In genomic region chr3:90617586-90617985, GRCm38 (mm10) we compare ENCODE assay signal across 20 mouse cellular contexts. TPM values are rescaled to one million over a fixed set of nuclear protein-coding genes. Genes with fewer than 3 reads are reported as not detected.
DNase-seq lines count a peak whose midpoint lies in the region; ATAC-seq and TF ChIP-seq lines count a peak whose summit lies in the region.
"Had no signal": no experiment of that assay in that cellular context is flagged by ENCODE, and none has a peak within 500 bp of the region (broad histone marks: within the 10 kb centered on the region; RNA-seq: fewer than 3 reads in every experiment).

No protein-coding gene starts in this region.

- no peaks in the 10 kb centered on the region for H3K36me3 ChIP-seq in kidney, postnatal 0 days (ENCODE audit: insufficient read depth, low read length)
- H3K36me3 ChIP-seq in ES-Bruce4 (ENCODE audit: control insufficient read depth, insufficient read depth, low read length, poor library complexity, severe bottlenecking): no peaks in the 10 kb centered on the region
- H3K36me3 ChIP-seq: forebrain, embryonic 15.5 days; heart, embryonic 15.5 days; hindbrain, embryonic 13.5 days; neural tube, embryonic 13.5 days had no signal

- H3K27ac ChIP-seq in kidney, postnatal 0 days: no peak overlapping the region
- no peak overlapping the region for H3K27ac ChIP-seq in ES-Bruce4 (ENCODE audit: insufficient read depth, low read length)
- H3K27ac ChIP-seq: forebrain, embryonic 15.5 days; heart, embryonic 15.5 days; hindbrain, embryonic 13.5 days; neural tube, embryonic 13.5 days had no signal

- WGBS in kidney, postnatal 0 days: 10% methylated on average over 1 of the region's 1 CpGs

- no peaks in the 10 kb centered on the region for H3K27me3 ChIP-seq in kidney, postnatal 0 days (ENCODE audit: insufficient read depth, low read length)
- H3K27me3 ChIP-seq in ES-Bruce4 (ENCODE audit: control insufficient read depth, insufficient read depth, low read length, poor library complexity, severe bottlenecking): no peaks in the 10 kb centered on the region
- H3K27me3 ChIP-seq: forebrain, embryonic 15.5 days; heart, embryonic 15.5 days; Patski had no signal

- TF ChIP-seq EP300 in ES-Bruce4 (IDR thresholded peaks at IDR 0.05; ENCODE audit: insufficient read depth, low read depth, low read length): no peak

- no peak overlapping the region for H3K4me3 ChIP-seq in kidney, postnatal 0 days (replicated peaks; ENCODE audit: low read depth, low read length)
- no peak overlapping the region for H3K4me3 ChIP-seq in ES-Bruce4 (ENCODE audit: low read depth, low read length)
- H3K4me3 ChIP-seq: forebrain, embryonic 15.5 days; heart, embryonic 15.5 days; hindbrain, embryonic 13.5 days; neural tube, embryonic 13.5 days had no signal

- no peak for TF ChIP-seq POLR2A in ES-Bruce4 (IDR thresholded peaks at IDR 0.05; ENCODE audit: insufficient read depth, low read length)

- peak; percentile 42; the same call in 1 of the 2 replicates for TF ChIP-seq CTCF in kidney, postnatal 0 days (IDR thresholded peaks at IDR 0.05; ENCODE audit: low read depth)
- peak; percentile 39 for TF ChIP-seq CTCF in ES-Bruce4 (IDR thresholded peaks at IDR 0.05; ENCODE audit: low read depth, low read length)

- no peak for ATAC-seq in kidney, postnatal 0 days (replicated peaks; ENCODE audit: low FRiP score, low read depth)
- ATAC-seq: forebrain, embryonic 15.5 days; Patski had no signal

- no peak for DNase-seq in kidney, postnatal 0 days (ENCODE audit: low spot score)
- DNase-seq in kidney, adult 8-10 months: no peak
- DNase-seq in A20 (ENCODE audit: low read depth, low spot score): peak; percentile 48
- peak; percentile 67 for DNase-seq in induced T-regulatory cell, adult 2 months (ENCODE audit: low read depth)
- no peak for DNase-seq in cerebellum, postnatal 36 days
- no peak for DNase-seq in adrenal gland, adult (ENCODE audit: inconsistent age in 2 of 2, low spot score in 1 of 2)
- DNase-seq: adrenal gland, postnatal 10 days; gastrocnemius, postnatal 10 days; lung, postnatal 14 days; midbrain, embryonic 14.5 days; right cerebral cortex, adult 18-20 months; thymus, postnatal 14 days had no signal

- no peak overlapping the region for H3K9ac ChIP-seq in kidney, postnatal 0 days (ENCODE audit: low read depth, low read length)
- H3K9ac ChIP-seq in ES-Bruce4 (ENCODE audit: low read depth, poor library complexity, severe bottlenecking): no peak overlapping the region
- H3K9ac ChIP-seq: forebrain, embryonic 15.5 days; heart, embryonic 15.5 days; hindbrain, embryonic 13.5 days; neural tube, embryonic 13.5 days had no signal

- peaks cover 5% of the 10 kb centered on the region for H3K4me1 ChIP-seq in kidney, postnatal 0 days (replicated peaks; ENCODE audit: insufficient read depth, low read length)
- peaks cover 2% of the 10 kb centered on the region for H3K4me1 ChIP-seq in ES-Bruce4 (ENCODE audit: control insufficient read depth, insufficient read depth, low read length)

- H3K4me2 ChIP-seq in kidney, postnatal 0 days (ENCODE audit: low read length): no peak overlapping the region
- H3K4me2 ChIP-seq: forebrain, embryonic 15.5 days; heart, embryonic 15.5 days; hindbrain, embryonic 13.5 days; neural tube, embryonic 13.5 days had no signal

- H3K9me3 ChIP-seq in kidney, postnatal 0 days (replicated peaks; ENCODE audit: low read length): no peaks in the 10 kb centered on the region
- no peaks in the 10 kb centered on the region for H3K9me3 ChIP-seq in ES-Bruce4 (replicated peaks; ENCODE audit: control insufficient read depth, insufficient read depth, low read length, poor library complexity, severe bottlenecking)
- H3K9me3 ChIP-seq: forebrain, embryonic 15.5 days; heart, embryonic 15.5 days; hindbrain, embryonic 13.5 days; neural tube, embryonic 13.5 days had no signal

RNA-seq across cellular contexts. Expression of gene S100a6, which starts 4.9 kb away (rescaled TPM):
- polyA plus RNA-seq in kidney, postnatal 0 days (2015; fragmentation: Nextera tagmentation; extraction: Ambion mirVana): 395 and 525 TPM in 2 replicates
- polyA plus RNA-seq in ES-Bruce4 (2011; ENCODE audit: insufficient read depth, insufficient read length, low read depth, missing spikeins): 516 and 526 TPM in 2 replicates

RNA-seq across cellular contexts. Expression of gene S100a5, which starts 9.3 kb away (rescaled TPM):
- polyA plus RNA-seq in kidney, postnatal 0 days (2015; fragmentation: Nextera tagmentation; extraction: Ambion mirVana): 0.77 and 1.4 TPM in 2 replicates
- not detected in 2 replicates for polyA plus RNA-seq in ES-Bruce4 (2011; ENCODE audit: insufficient read depth, insufficient read length, low read depth, missing spikeins)
- polyA plus RNA-seq: forebrain, embryonic 15.5 days; heart, embryonic 15.5 days; hindbrain, embryonic 13.5 days; limb, embryonic 14.5 days; midbrain, embryonic 14.5 days; neural tube, embryonic 13.5 days; Patski had no signal

RNA-seq across cellular contexts. Expression of gene S100a4, which starts 14.0 kb away (rescaled TPM):
- 11.5 and 18.3 TPM in 2 replicates for polyA plus RNA-seq in kidney, postnatal 0 days (2015; fragmentation: Nextera tagmentation; extraction: Ambion mirVana)
- 11.0 and 15.5 TPM in 2 replicates for polyA plus RNA-seq in ES-Bruce4 (2011; ENCODE audit: insufficient read depth, insufficient read length, low read depth, missing spikeins)
- polyA plus RNA-seq: neural tube, embryonic 13.5 days had no signal

RNA-seq across cellular contexts. Expression of gene Gm42674, which starts 15.9 kb away (rescaled TPM):
- polyA plus RNA-seq in kidney, postnatal 0 days (2015; fragmentation: Nextera tagmentation; extraction: Ambion mirVana): not detected in 2 replicates
- 5.1 TPM in 1 of 2 replicates, not detected in the other for polyA plus RNA-seq in ES-Bruce4 (2011; ENCODE audit: insufficient read depth, insufficient read length, low read depth, missing spikeins)
- polyA plus RNA-seq: forebrain, embryonic 15.5 days; heart, embryonic 15.5 days; hindbrain, embryonic 13.5 days; kidney, embryonic 16.5 days; limb, embryonic 14.5 days; midbrain, embryonic 14.5 days; neural tube, embryonic 13.5 days; Patski had no signal

RNA-seq across cellular contexts. Expression of gene S100a2, which starts 27.5 kb away (rescaled TPM):
- not detected in 2 replicates for polyA plus RNA-seq in kidney, postnatal 0 days (2015; fragmentation: Nextera tagmentation; extraction: Ambion mirVana)
- polyA plus RNA-seq in ES-Bruce4 (2011; ENCODE audit: insufficient read depth, insufficient read length, low read depth, missing spikeins): not detected in 2 replicates
- polyA plus RNA-seq: forebrain, embryonic 15.5 days; heart, embryonic 15.5 days; hindbrain, embryonic 13.5 days; kidney, embryonic 16.5 days; limb, embryonic 14.5 days; midbrain, embryonic 14.5 days; neural tube, embryonic 13.5 days; Patski had no signal

Comparison
In these comparisons a context has a peak if more than half of its experiments do, and no peak if none do; other contexts are left out.
1. DNase-seq: peak in A20 (single experiment) and induced T-regulatory cell, adult 2 months (single experiment); none in kidney, postnatal 0 days (single experiment), kidney, adult 8-10 months (0 of 2), cerebellum, postnatal 36 days (0 of 2) and adrenal gland, adult (0 of 2).